Mouse (Mus musculus) heart, embryonic 14.5 days (tissue): ENCODE measurements around the gene Ccnyl1. TPM values are rescaled to one million over a fixed set of nuclear protein-coding genes. Genes with fewer than 3 reads are reported as not detected.
"Not testable (repeated sequence)": the region's sequence is repeated elsewhere in the genome, so short reads cannot be mapped to it uniquely, and the experiment has no call there.

Experiments
- ATAC-seq: fragments of 200-750 bp; cut with Nextera tagmentation; 2 replicates; pipeline ENCODE4 v1.8.0; 2017; ENCODE audit warnings: low read depth, moderate TSS enrichment; ENCODE audit not compliant: insufficient number of reproducible peaks, insufficient read depth, low FRiP score
- H3K27ac ChIP-seq, 2 experiments: fragments of 200-500 bp in 1 of 2; fragments of 300-500 bp in 1 of 2; sonication (generic) in 1 of 2; replicated peaks in 1 of 2; 2 replicates each; pipeline ENCODE4 v1.5.1; 2012 to 2014; ENCODE audit warnings: low read depth in 2 of 2, low read length in 2 of 2, control low read depth in 1 of 2, mild to moderate bottlenecking in 1 of 2, mixed read lengths in 1 of 2; ENCODE audit not compliant: control insufficient read depth in 1 of 2, insufficient read depth in 1 of 2
- H3K27me3 ChIP-seq: fragments of 300-500 bp; sonication (generic); 2 replicates; pipeline ENCODE4 v1.6.1; 2014; ENCODE audit warnings: mild to moderate bottlenecking, low read length, control low read depth; ENCODE audit not compliant: control insufficient read depth, insufficient read depth
- H3K36me3 ChIP-seq: fragments of 300-500 bp; sonication (generic); 2 replicates; pipeline ENCODE4 v1.6.1; 2014; ENCODE audit warnings: mild to moderate bottlenecking, control low read depth, low read length, mixed read lengths; ENCODE audit not compliant: control insufficient read depth, insufficient read depth
- H3K4me1 ChIP-seq, 2 experiments: fragments of 200-500 bp in 1 of 2; fragments of 300-500 bp in 1 of 2; sonication (generic) in 1 of 2; 2 replicates each; pipeline ENCODE4 v1.6.1; 2012 to 2014; ENCODE audit warnings: low read length in 2 of 2, control low read depth in 1 of 2, mixed read lengths in 1 of 2; ENCODE audit not compliant: control insufficient read depth in 2 of 2, insufficient read depth in 2 of 2
- H3K4me2 ChIP-seq: fragments of 300-500 bp; sonication (generic); 2 replicates; pipeline ENCODE4 v1.6.1; 2014; ENCODE audit warnings: mild to moderate bottlenecking, low read length
- H3K4me3 ChIP-seq, 2 experiments: fragments of 200-500 bp in 1 of 2; fragments of 300-500 bp in 1 of 2; sonication (generic) in 1 of 2; 2 replicates each; pipeline ENCODE4 v1.5.1; 2012 to 2014; ENCODE audit warnings: low read length in 2 of 2, mild to moderate bottlenecking in 2 of 2, control low read depth in 1 of 2, low read depth in 1 of 2, moderate library complexity in 1 of 2; ENCODE audit not compliant: control insufficient read depth in 1 of 2, insufficient read depth in 1 of 2
- H3K9ac ChIP-seq: fragments of 300-500 bp; sonication (generic); 2 replicates; pipeline ENCODE4 v1.6.1; 2014; ENCODE audit warnings: mild to moderate bottlenecking, low read length
- H3K9me3 ChIP-seq: fragments of 300-500 bp; sonication (generic); 2 replicates; pipeline ENCODE4 v1.6.1; 2016; ENCODE audit warnings: low read length, control low read depth; ENCODE audit not compliant: control insufficient read depth
- WGBS: fragments of 180-500 bp; shearing (Covaris S2); extraction: QIAGEN DNeasy Blood & Tissue Kit; methylation state at CpG from one replicate; pipeline ENCODE4 v1.1.7; 2014; 5-methylcytosine and 5-hydroxymethylcytosine counted together
- polyA plus RNA-seq: library from polyadenylated mRNA; unstranded; fragments of >200 nt; fragmentation: Nextera tagmentation; extraction: Ambion mirVana; gene quantifications from 2 replicates; pipeline ENCODE4 v1.2.1, GENCODE M21; 2014

Ccnyl1 gene
- polyA plus RNA-seq, result 6.7 and 8.5 TPM in 2 replicates

- peak within 1 kb of the TSS; percentile 90 for H3K4me2 ChIP-seq
- H3K27ac ChIP-seq, result peak within 1 kb of the TSS; percentile 72 to 73
- peak within 1 kb of the TSS; percentile 83 for H3K9ac ChIP-seq
- ATAC-seq, result peak; percentile 99
- no peaks in the 10 kb centered on the region for H3K9me3 ChIP-seq
- no peaks in the 10 kb centered on the region for H3K27me3 ChIP-seq
- peaks cover 2 to 20% of the 10 kb centered on the region in 2 experiments for H3K4me1 ChIP-seq
- peak within 1 kb of the TSS; percentile 64 to 95 for H3K4me3 ChIP-seq
- no peaks in the 10 kb centered on the region; the same call in 1 of the 2 replicates for H3K36me3 ChIP-seq
- WGBS, result under 1% methylated on average over 62 of the region's 71 CpGs
Measured at GRCm38 (mm10) chr1:64690213-64691013, at the start of gene Ccnyl1. Gene Ccnyl1 (plus strand): TSS chr1:64690455.

GRCm38 (mm10) chr1:64641069-64641468 is 49.2 kb upstream of the Ccnyl1 start:
- H3K27me3 ChIP-seq, result no peaks in the 10 kb centered on the region
- H3K4me1 ChIP-seq, result no peaks in the 10 kb centered on the region
- no peaks in the 10 kb centered on the region for H3K36me3 ChIP-seq
- no peak for ATAC-seq
- no peak overlapping the region for H3K4me2 ChIP-seq
- no peak overlapping the region for H3K27ac ChIP-seq
- H3K9me3 ChIP-seq, result no peaks in the 10 kb centered on the region
- no peak overlapping the region for H3K9ac ChIP-seq
- WGBS, result 86% methylated on average over 6 of the region's 6 CpGs
- no peak overlapping the region for H3K4me3 ChIP-seq

GRCm38 (mm10) chr1:64642541-64642940 is 47.7 kb upstream of the Ccnyl1 start:
- not testable (repeated sequence) for H3K27me3 ChIP-seq, H3K4me3 ChIP-seq, H3K36me3 ChIP-seq, H3K9me3 ChIP-seq, H3K4me2 ChIP-seq, H3K4me1 ChIP-seq, ATAC-seq, H3K27ac ChIP-seq, H3K9ac ChIP-seq
- WGBS, result 91% methylated on average over 8 of the region's 8 CpGs

GRCm38 (mm10) chr1:64644513-64644912 is 45.7 kb upstream of the Ccnyl1 start:
- Histone ChIP-seq H3K36me3 (no peaks in the 10 kb centered on the region), H3K4me2 (no peak overlapping the region), H3K4me3 (no peak overlapping the region), H3K9me3 (no peaks in the 10 kb centered on the region), H3K9ac (no peak overlapping the region), H3K4me1 (no peaks in the 10 kb centered on the region), H3K27ac (no peak overlapping the region), H3K27me3 (no peaks in the 10 kb centered on the region)
- ATAC-seq, result no peak
- WGBS, result 93% methylated on average over 3 of the region's 3 CpGs

- ATAC-seq, result no peak
Measured at GRCm38 (mm10) chr1:64649362-64650124, 40.7 kb upstream of the Ccnyl1 start.

GRCm38 (mm10) chr1:64653701-64654100 is 36.6 kb upstream of the Ccnyl1 start:
- H3K9me3 ChIP-seq, result no peaks in the 10 kb centered on the region
- H3K4me1 ChIP-seq, result peaks cover 0 to 2% of the 10 kb centered on the region in 2 experiments; a peak in 1 of 4 replicates
- H3K27ac ChIP-seq, result no peak overlapping the region
- no peaks in the 10 kb centered on the region for H3K27me3 ChIP-seq
- WGBS, result 87% methylated on average over 6 of the region's 6 CpGs
- H3K4me2 ChIP-seq, result no peak overlapping the region
- H3K4me3 ChIP-seq, result no peak overlapping the region
- no peak overlapping the region for H3K9ac ChIP-seq
- no peak for ATAC-seq
- no peaks in the 10 kb centered on the region for H3K36me3 ChIP-seq

More at GRCm38 (mm10) chr1:64649362-64650124, 40.7 kb upstream of the Ccnyl1 start:
- H3K4me1 ChIP-seq, result peaks cover 0 to 2% of the 10 kb centered on the region in 2 experiments; a peak in 1 of 4 replicates
- H3K4me3 ChIP-seq, result no peak overlapping the region
- H3K9me3 ChIP-seq, result no peaks in the 10 kb centered on the region
- H3K27me3 ChIP-seq, result no peaks in the 10 kb centered on the region
- no peak overlapping the region for H3K27ac ChIP-seq
- WGBS, result 50% methylated on average over 11 of the region's 11 CpGs
- no peak overlapping the region for H3K9ac ChIP-seq
- H3K36me3 ChIP-seq, result no peaks in the 10 kb centered on the region
- no peak overlapping the region for H3K4me2 ChIP-seq

- H3K27me3 ChIP-seq, result no peaks in the 10 kb centered on the region
Measured at GRCm38 (mm10) chr1:64655415-64655814, 34.8 kb upstream of the Ccnyl1 start.

More at GRCm38 (mm10) chr1:64655415-64655814, 34.8 kb upstream of the Ccnyl1 start:
- Histone ChIP-seq H3K9ac (no peak overlapping the region), H3K27ac (no peak overlapping the region), H3K4me2 (no peak overlapping the region), H3K9me3 (no peaks in the 10 kb centered on the region), H3K4me3 (no peak overlapping the region), H3K4me1 (no peaks in the 10 kb centered on the region), H3K36me3 (no peaks in the 10 kb centered on the region)
- no peak for ATAC-seq
- WGBS, result 39% methylated on average over 1 of the region's 1 CpGs
